Mouse (Mus musculus): ENCODE results near the gene Rpl36al. TPM values are rescaled to one million over a fixed set of nuclear protein-coding genes. Genes with fewer than 3 reads are reported as not detected.

Gene Rpl36al
- 474 TPM for polyA plus RNA-seq (2017; shearing (Covaris generic))

GRCm38 (mm10) chr12:69183583-69184308, at the start of gene Rpl36al, which contains the start of gene Mgat2:
Gene Rpl36al, minus strand, starts transcription at chr12:69184083.
Gene Mgat2, plus strand, starts transcription at chr12:69184157.

GRCm38 (mm10) chr12:69227776-69228466, 44.0 kb upstream of the Rpl36al start, which contains the start of gene Pole2:
Gene Pole2, minus strand, starts transcription at chr12:69228195.

GRCm38 (mm10) chr12:69204052-69204833, 20.4 kb upstream of the Rpl36al start, which contains the start of gene Gm49384:
Gene Gm49384, minus strand, starts transcription at chr12:69204267.

GRCm38 (mm10) chr12:69198164-69198535, 14.3 kb upstream of the Rpl36al start, which contains the start of gene Dnaaf2:
Gene Dnaaf2, minus strand, starts transcription at chr12:69198429.

GRCm38 (mm10) chr12:69196444-69197377, 12.8 kb upstream of the Rpl36al start, which contains the start of gene Gm49383:
Gene Gm49383, minus strand, starts transcription at chr12:69197104.

GRCm38 (mm10) chr12:69168461-69169106, 15.3 kb downstream of the Rpl36al start, which contains the start of gene Lrr1:
Gene Lrr1, plus strand, starts transcription at chr12:69168814.

GRCm38 (mm10) chr12:69158765-69159577, 24.9 kb downstream of the Rpl36al start, which contains the start of gene Rps29:
Gene Rps29, minus strand, starts transcription at chr12:69159186.

Other genes starting within 250 kb of the Rpl36al start
- gene Rps29, start 24.9 kb downstream of the Rpl36al start, polyA plus RNA-seq (2017; shearing (Covaris generic)) = 2,125 TPM
- gene Lrr1, start 15.3 kb downstream of the Rpl36al start, polyA plus RNA-seq (2017; shearing (Covaris generic)) = 1.4 TPM
- 15.9 TPM for gene Mgat2, start 74 bp upstream of the Rpl36al start, polyA plus RNA-seq (2017; shearing (Covaris generic))
- gene Gm49383, start 13.0 kb upstream of the Rpl36al start, polyA plus RNA-seq (2017; shearing (Covaris generic)) = 15.0 TPM
- gene Dnaaf2, start 14.3 kb upstream of the Rpl36al start, polyA plus RNA-seq (2017; shearing (Covaris generic)) = 7.4 TPM
- 21.0 TPM for gene Gm49384, start 20.2 kb upstream of the Rpl36al start, polyA plus RNA-seq (2017; shearing (Covaris generic))
- gene Pole2, start 44.1 kb upstream of the Rpl36al start, polyA plus RNA-seq (2017; shearing (Covaris generic)) = 9.6 TPM
- 20.1 TPM for gene Klhdc1, start 57.1 kb upstream of the Rpl36al start, polyA plus RNA-seq (2017; shearing (Covaris generic))
- gene Klhdc2, start 112.6 kb upstream of the Rpl36al start, polyA plus RNA-seq (2017; shearing (Covaris generic)) = 11.5 TPM
- gene Nemf, start 173.1 kb upstream of the Rpl36al start, polyA plus RNA-seq (2017; shearing (Covaris generic)) = 135 TPM
- 13.9 TPM for gene Arf6, start 188.1 kb upstream of the Rpl36al start, polyA plus RNA-seq (2017; shearing (Covaris generic))
- not detected for gene Gm9887, start 188.4 kb upstream of the Rpl36al start, polyA plus RNA-seq (2017; shearing (Covaris generic))